In the genomic region with DNA sequence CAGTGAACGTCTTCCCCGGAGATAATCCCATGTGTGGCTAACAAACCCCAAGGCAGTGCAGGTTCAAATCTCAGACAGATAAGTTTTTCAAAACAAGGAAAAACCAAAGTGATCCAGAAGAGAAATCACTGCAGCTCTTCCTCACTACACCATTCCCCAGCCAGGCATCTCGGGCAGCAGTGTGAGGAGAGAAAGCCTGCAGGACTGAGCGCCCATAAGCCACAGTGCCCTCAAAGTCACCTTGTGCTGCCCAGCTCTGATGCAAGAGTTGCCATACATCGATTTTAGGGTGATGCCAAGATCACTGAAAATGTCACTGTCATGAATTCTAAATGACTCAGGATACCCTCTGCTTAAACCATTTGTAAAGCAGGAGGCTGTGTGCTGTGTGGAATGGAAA, we compare ENCODE assay signal across 25 mouse cellular contexts. TPM values are rescaled to one million over a fixed set of nuclear protein-coding genes. Genes with fewer than 3 reads are reported as not detected.
DNase-seq lines count a peak whose midpoint lies in the region; ATAC-seq and TF ChIP-seq lines count a peak whose summit lies in the region.
"Had no signal": no experiment of that assay in that cellular context is flagged by ENCODE, and none has a peak within 500 bp of the region (broad histone marks: within the 10 kb centered on the region; RNA-seq: fewer than 3 reads in every experiment).

No protein-coding gene starts in this region.

- no peaks in the 10 kb centered on the region for H3K9me3 ChIP-seq in heart, embryonic 12.5 days (replicated peaks)
- no peaks in the 10 kb centered on the region for H3K9me3 ChIP-seq in hindbrain, embryonic 14.5 days (ENCODE audit: control insufficient read depth, low read length)
- H3K9me3 ChIP-seq in hindbrain, postnatal 0 days (ENCODE audit: low read length): no peaks in the 10 kb centered on the region
- no peaks in the 10 kb centered on the region for H3K9me3 ChIP-seq in stomach, embryonic 15.5 days
- no peaks in the 10 kb centered on the region for H3K9me3 ChIP-seq in stomach, postnatal 0 days (ENCODE audit: control insufficient read depth, low read length)
- H3K9me3 ChIP-seq: embryonic facial prominence, embryonic 13.5 days; forebrain, embryonic 10.5 days; forebrain, embryonic 15.5 days; limb, embryonic 15.5 days; liver, embryonic 15.5 days had no signal

- H3K27me3 ChIP-seq in heart, embryonic 12.5 days (replicated peaks): no peaks in the 10 kb centered on the region
- H3K27me3 ChIP-seq in hindbrain, embryonic 14.5 days (ENCODE audit: control insufficient read depth, insufficient read depth, low read length): no peaks in the 10 kb centered on the region
- no peaks in the 10 kb centered on the region for H3K27me3 ChIP-seq in hindbrain, postnatal 0 days (ENCODE audit: insufficient read depth, low read length)
- no peaks in the 10 kb centered on the region for H3K27me3 ChIP-seq in stomach, embryonic 15.5 days (replicated peaks)
- no peaks in the 10 kb centered on the region for H3K27me3 ChIP-seq in stomach, postnatal 0 days (ENCODE audit: control insufficient read depth, insufficient read depth, low read length)
- H3K27me3 ChIP-seq: liver, embryonic 15.5 days had no signal

- no peak overlapping the region for H3K4me2 ChIP-seq in heart, embryonic 12.5 days
- H3K4me2 ChIP-seq in hindbrain, embryonic 14.5 days (replicated peaks): no peak overlapping the region
- H3K4me2 ChIP-seq in hindbrain, postnatal 0 days (ENCODE audit: low read depth, low read length): no peak overlapping the region
- no peak overlapping the region for H3K4me2 ChIP-seq in stomach, embryonic 15.5 days
- H3K4me2 ChIP-seq in stomach, postnatal 0 days (replicated peaks; ENCODE audit: low read depth): no peak overlapping the region
- H3K4me2 ChIP-seq: embryonic facial prominence, embryonic 13.5 days; forebrain, embryonic 15.5 days; limb, embryonic 15.5 days; liver, embryonic 15.5 days; lung, embryonic 14.5 days had no signal

- H3K27ac ChIP-seq in heart, embryonic 12.5 days (ENCODE audit: poor library complexity, severe bottlenecking): peak overlapping the region; percentile 24
- H3K27ac ChIP-seq in hindbrain, embryonic 14.5 days: 0 out of 2 replicates have a peak overlapping the region, but pooled peaks have one; percentile 1
- H3K27ac ChIP-seq in hindbrain, postnatal 0 days: no peak overlapping the region
- 0 out of 2 replicates have a peak overlapping the region, but pooled peaks have one; percentile 18 for H3K27ac ChIP-seq in stomach, embryonic 15.5 days
- no peak overlapping the region for H3K27ac ChIP-seq in stomach, postnatal 0 days (replicated peaks)
- H3K27ac ChIP-seq: embryonic facial prominence, embryonic 13.5 days; forebrain, embryonic 10.5 days; forebrain, embryonic 15.5 days; limb, embryonic 15.5 days; liver, embryonic 15.5 days had no signal

- H3K9ac ChIP-seq in heart, embryonic 12.5 days: 0 out of 2 replicates have a peak overlapping the region, but pooled peaks have one; percentile 17
- H3K9ac ChIP-seq in hindbrain, embryonic 14.5 days: no peak overlapping the region
- no peak overlapping the region for H3K9ac ChIP-seq in hindbrain, postnatal 0 days (replicated peaks; ENCODE audit: low read length)
- no peak overlapping the region for H3K9ac ChIP-seq in stomach, embryonic 15.5 days
- H3K9ac ChIP-seq in stomach, postnatal 0 days (ENCODE audit: low read length): no peak overlapping the region
- H3K9ac ChIP-seq: embryonic facial prominence, embryonic 13.5 days; forebrain, embryonic 15.5 days; limb, embryonic 15.5 days; liver, embryonic 15.5 days; lung, embryonic 14.5 days had no signal

- no peak for ATAC-seq in heart, embryonic 12.5 days (ENCODE audit: insufficient number of reproducible peaks, low FRiP score)
- ATAC-seq in hindbrain, embryonic 14.5 days (ENCODE audit: low FRiP score): no peak
- no peak for ATAC-seq in hindbrain, postnatal 0 days
- ATAC-seq in stomach, embryonic 15.5 days (ENCODE audit: insufficient read depth, low FRiP score, low read depth): no peak
- no peak for ATAC-seq in stomach, postnatal 0 days (ENCODE audit: low FRiP score, low TSS enrichment)
- ATAC-seq: CD4-positive, CD25-positive, alpha-beta regulatory T cell, adult 4 months; forebrain, embryonic 15.5 days; inflammation-experienced regulatory T-cells, adult 6 months had no signal

- no peak for TF ChIP-seq EP300 in stomach, postnatal 0 days (optimal IDR thresholded peaks at IDR 0.05)

- H3K4me3 ChIP-seq in heart, embryonic 12.5 days: no peak overlapping the region
- H3K4me3 ChIP-seq in hindbrain, embryonic 14.5 days (replicated peaks; ENCODE audit: low read length): no peak overlapping the region
- no peak overlapping the region for H3K4me3 ChIP-seq in hindbrain, postnatal 0 days (ENCODE audit: low read length)
- no peak overlapping the region for H3K4me3 ChIP-seq in stomach, embryonic 15.5 days (replicated peaks)
- no peak overlapping the region for H3K4me3 ChIP-seq in stomach, postnatal 0 days (ENCODE audit: low read depth, low read length)
- H3K4me3 ChIP-seq: embryonic facial prominence, embryonic 13.5 days; forebrain, embryonic 10.5 days; forebrain, embryonic 15.5 days; limb, embryonic 15.5 days; liver, embryonic 15.5 days had no signal

- H3K4me1 ChIP-seq in heart, embryonic 12.5 days (replicated peaks): peaks cover 28% of the 10 kb centered on the region
- peaks cover 27% of the 10 kb centered on the region for H3K4me1 ChIP-seq in hindbrain, embryonic 14.5 days (replicated peaks; ENCODE audit: control insufficient read depth, insufficient read depth, low read length)
- H3K4me1 ChIP-seq in hindbrain, postnatal 0 days (ENCODE audit: insufficient read depth, low read length): 0 out of 2 replicates have a peak, but pooled peaks cover 12% of the 10 kb centered on the region
- H3K4me1 ChIP-seq in stomach, embryonic 15.5 days: peaks cover 5% of the 10 kb centered on the region
- no peaks in the 10 kb centered on the region for H3K4me1 ChIP-seq in stomach, postnatal 0 days (replicated peaks; ENCODE audit: control insufficient read depth, insufficient read depth)
- H3K4me1 ChIP-seq: liver, embryonic 15.5 days had no signal

- DNase-seq in heart, adult 9 months (ENCODE audit: low spot score in 2 of 2): no peak
- no peak for DNase-seq in hindbrain, embryonic 14.5 days (ENCODE audit: low spot score)
- DNase-seq in hindbrain, postnatal 0 days (ENCODE audit: low spot score): no peak
- DNase-seq in stomach, postnatal 0 days (ENCODE audit: low spot score): no peak
- DNase-seq in adrenal gland, postnatal 14 days: no peak
- DNase-seq: adrenal gland, postnatal 36 days; cerebellum, adult 18-20 months; cerebellum, postnatal 10 days; gastrocnemius, postnatal 25 days; kidney, adult 2 months; kidney, postnatal 36 days; left cerebral cortex, postnatal 4 days; lung, embryonic 14.5 days; lung, postnatal 14 days; midbrain, embryonic 14.5 days; thymus, postnatal 14 days had no signal

- no peak for TF ChIP-seq CTCF in hindbrain, postnatal 0 days (IDR thresholded peaks at IDR 0.05; ENCODE audit: low read depth)
- TF ChIP-seq CTCF in stomach, postnatal 0 days (IDR thresholded peaks at IDR 0.05; ENCODE audit: low read depth): no peak

- H3K36me3 ChIP-seq in heart, embryonic 12.5 days: peaks cover 31% of the 10 kb centered on the region
- H3K36me3 ChIP-seq in hindbrain, embryonic 14.5 days (replicated peaks; ENCODE audit: control insufficient read depth, insufficient read depth): peaks cover 52% of the 10 kb centered on the region
- H3K36me3 ChIP-seq in hindbrain, postnatal 0 days (ENCODE audit: insufficient read depth, low read length): 0 out of 2 replicates have a peak, but pooled peaks cover 4% of the 10 kb centered on the region
- H3K36me3 ChIP-seq in stomach, embryonic 15.5 days: peaks cover 12% of the 10 kb centered on the region
- peaks cover 6% of the 10 kb centered on the region; the same call in 1 of the 2 replicates for H3K36me3 ChIP-seq in stomach, postnatal 0 days (ENCODE audit: control insufficient read depth, insufficient read depth, low read length)
- H3K36me3 ChIP-seq: forebrain, embryonic 15.5 days; limb, embryonic 15.5 days; liver, embryonic 15.5 days had no signal

- WGBS in heart, embryonic 12.5 days: 46% methylated on average over 5 of the region's 5 CpGs
- WGBS in hindbrain, embryonic 14.5 days: 42% methylated on average over 5 of the region's 5 CpGs
- WGBS in hindbrain, postnatal 0 days: 43% methylated on average over 5 of the region's 5 CpGs
- 74% methylated on average over 5 of the region's 5 CpGs for WGBS in stomach, embryonic 15.5 days
- WGBS in stomach, postnatal 0 days: 69% methylated on average over 5 of the region's 5 CpGs

RNA-seq across cellular contexts. Expression of a gene that starts 15.7 kb away (rescaled TPM):
- polyA plus RNA-seq in heart, embryonic 12.5 days (2016; fragmentation: Nextera tagmentation; extraction: Ambion mirVana): 75.9 and 81.4 TPM in 2 replicates
- polyA plus RNA-seq in hindbrain, embryonic 14.5 days (2014; fragmentation: Nextera tagmentation; extraction: Ambion mirVana): 171 and 178 TPM in 2 replicates
- 89.3 and 99.4 TPM in 2 replicates for total RNA-seq in hindbrain, postnatal 0 days (2014; rRNA removed)
- polyA plus RNA-seq in hindbrain, postnatal 0 days (2015; fragmentation: Nextera tagmentation; extraction: Ambion mirVana): 112 and 114 TPM in 2 replicates
- 139 and 150 TPM in 2 replicates for polyA plus RNA-seq in stomach, embryonic 15.5 days (2015; fragmentation: Nextera tagmentation; extraction: Ambion mirVana)
- 48.5 and 50.2 TPM in 2 replicates for polyA plus RNA-seq in stomach, postnatal 0 days (2015; fragmentation: Nextera tagmentation; extraction: Ambion mirVana)
- total RNA-seq in adrenal gland, postnatal 14 days (2021): 57.0 and 57.5 TPM in 2 replicates

Comparison
In these comparisons a context has a peak if more than half of its experiments do, and no peak if none do; other contexts are left out.
1. H3K27ac ChIP-seq: peak in heart, embryonic 12.5 days (single experiment), hindbrain, embryonic 14.5 days (single experiment) and stomach, embryonic 15.5 days (single experiment); none in hindbrain, postnatal 0 days (single experiment) and stomach, postnatal 0 days (single experiment).